Mouse (Mus musculus): ENCODE data around the gene Lpar6. TPM values are rescaled to one million over a fixed set of nuclear protein-coding genes. Genes with fewer than 3 reads are reported as not detected.
A peak's percentile ranks its signal among the peaks of the same experiment; 100 is the strongest.

The Lpar6 gene
- total RNA-seq, 2 experiments from 2014 or later, result 11.4 to 12.9 TPM

DNA sequence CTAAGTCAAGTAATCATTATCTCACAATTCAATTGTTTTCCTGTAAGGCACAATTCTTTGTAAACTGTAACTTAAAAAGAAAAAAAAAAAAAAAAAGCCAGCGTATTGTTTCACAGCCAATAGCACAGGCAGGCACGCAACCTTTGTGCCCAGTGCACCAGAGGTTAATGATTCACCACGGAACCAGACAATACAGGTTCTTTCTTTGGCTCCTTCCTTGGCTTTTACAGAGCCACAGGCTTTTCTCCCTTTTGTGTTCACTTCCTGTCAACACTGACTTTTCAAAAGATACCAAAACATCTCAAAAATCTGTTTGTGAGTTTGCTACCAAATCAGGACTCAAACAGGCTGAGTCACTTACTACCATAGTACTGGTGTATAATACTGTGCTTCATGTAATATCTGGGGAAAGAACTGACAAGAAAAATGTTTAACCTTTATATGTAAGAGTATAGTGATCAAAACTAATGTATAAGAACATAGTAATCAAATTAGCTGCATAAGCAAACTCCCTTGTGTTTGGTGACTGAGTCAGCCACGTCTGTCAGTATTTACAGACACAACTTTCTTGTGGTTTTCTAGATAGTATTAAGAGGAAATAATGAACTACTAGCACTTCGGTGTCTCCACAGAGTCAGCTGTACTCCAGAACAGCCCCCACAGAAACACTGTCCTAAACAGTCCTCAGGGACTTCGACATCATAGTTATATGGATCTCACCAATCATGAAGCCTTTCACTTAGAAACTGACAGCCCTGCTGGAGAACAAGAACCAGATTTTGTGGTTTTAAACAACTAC lies 16.0 kb downstream of the Lpar6 start:
- ATAC-seq (replicated peaks; ENCODE audit: poor library complexity, severe bottlenecking), result peak; percentile 33

DNA sequence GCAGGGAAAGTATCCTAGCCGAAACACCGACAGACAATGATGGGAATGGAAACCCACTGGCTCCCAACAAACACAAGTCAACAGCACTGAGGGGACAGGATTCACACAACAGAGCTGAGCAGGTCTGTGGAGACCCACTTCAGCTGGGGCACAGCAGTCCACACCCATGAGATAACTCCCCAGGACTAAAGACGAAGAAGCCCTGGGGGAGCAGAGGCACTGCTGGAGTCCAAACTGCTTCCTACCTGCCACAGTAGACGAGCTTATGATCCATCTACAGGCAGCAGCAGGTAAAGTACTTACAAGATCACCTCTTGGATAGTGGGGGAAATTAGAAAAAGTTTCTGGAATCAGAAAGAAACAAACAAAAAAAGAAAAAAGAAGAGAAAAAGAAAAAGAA lies 16.7 kb downstream of the Lpar6 start:
- ATAC-seq (replicated peaks; ENCODE audit: poor library complexity, severe bottlenecking), result no peak

DNA sequence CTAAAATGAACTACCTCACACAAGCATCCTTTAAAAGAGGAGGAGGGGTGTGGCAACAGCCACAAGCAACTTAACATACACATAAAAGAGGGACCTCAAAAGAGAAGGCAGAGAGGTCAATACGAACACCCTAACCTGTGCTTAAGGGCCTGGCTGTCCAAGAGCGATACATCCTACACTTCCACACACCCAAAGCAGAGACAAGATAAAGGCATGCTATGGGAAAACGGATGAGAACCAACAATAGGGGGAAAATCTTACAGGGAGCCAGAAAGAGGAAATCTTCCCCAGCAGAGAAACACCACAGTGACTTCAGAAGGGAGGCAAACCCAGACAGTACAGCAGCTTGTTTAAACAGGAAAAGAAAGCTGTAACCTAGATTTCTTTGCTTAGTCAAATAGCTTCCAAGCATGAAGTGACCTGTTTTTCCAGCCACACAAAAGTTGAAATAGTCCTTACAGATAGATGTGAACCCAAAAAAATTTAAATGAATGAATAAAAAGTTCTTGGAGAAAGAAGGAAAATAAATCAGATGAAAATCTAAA lies 17.8 kb downstream of the Lpar6 start:
- no peak for ATAC-seq (replicated peaks; ENCODE audit: poor library complexity, severe bottlenecking)

DNA sequence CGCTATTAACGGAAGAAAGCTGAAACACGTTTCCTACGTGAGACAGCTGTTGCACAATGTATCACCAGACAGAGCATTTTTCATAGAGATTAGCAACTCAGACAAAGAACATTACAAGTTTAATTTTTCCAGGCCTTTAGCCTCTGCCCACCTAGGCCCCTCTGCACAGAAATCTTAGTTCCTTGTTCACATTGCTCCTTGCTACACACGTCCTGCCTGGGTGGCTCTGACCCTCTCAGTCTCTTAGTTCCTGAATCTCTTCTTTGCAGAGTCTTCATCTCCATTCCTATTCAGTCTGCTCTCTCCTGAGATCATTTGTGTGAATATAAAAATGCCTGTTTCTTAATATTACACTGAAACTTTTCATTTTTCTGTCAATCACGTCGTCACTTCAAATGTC lies 19.7 kb downstream of the Lpar6 start:
- peak; percentile 78 for ATAC-seq (replicated peaks; ENCODE audit: poor library complexity, severe bottlenecking)

DNA sequence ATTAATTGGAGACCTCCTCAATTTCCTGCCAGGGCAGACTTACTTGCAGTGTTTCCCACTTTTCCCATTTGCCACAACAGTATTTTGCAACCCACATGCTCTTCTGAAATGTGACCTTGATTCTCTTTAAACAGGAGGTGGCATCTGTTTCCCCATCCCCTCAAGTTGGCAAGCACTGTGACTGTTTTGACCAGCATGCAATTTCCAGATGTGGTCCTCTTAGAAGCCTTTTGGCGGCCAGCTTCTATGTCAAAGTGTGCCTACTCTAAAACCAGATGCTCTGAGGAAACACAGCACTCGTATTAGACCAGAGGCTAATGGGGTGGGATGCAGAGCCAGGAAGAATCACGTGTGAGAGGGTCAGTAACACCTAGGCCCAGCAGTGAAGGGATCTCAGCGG lies 20.5 kb downstream of the Lpar6 start:
- peak; percentile 46 for ATAC-seq (replicated peaks; ENCODE audit: poor library complexity, severe bottlenecking)

DNA sequence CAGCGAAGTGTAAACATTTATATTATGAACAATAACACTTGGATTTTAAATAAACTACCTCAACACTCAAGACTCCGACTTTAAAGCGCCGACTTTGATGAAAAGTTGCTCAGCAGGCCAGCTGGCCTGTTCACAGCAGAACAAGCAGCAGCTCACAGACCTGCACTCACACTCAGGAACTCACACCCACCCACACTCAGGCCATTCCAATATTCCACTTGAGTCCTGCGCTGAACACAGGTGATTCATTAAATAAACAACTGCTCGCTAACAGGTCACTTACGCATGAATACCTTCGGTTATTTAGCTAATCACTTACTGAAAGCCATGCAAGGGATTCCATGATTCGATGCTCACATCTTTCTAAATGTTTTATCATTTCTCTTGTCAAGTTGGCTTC lies 24.5 kb downstream of the Lpar6 start:
- ATAC-seq (replicated peaks; ENCODE audit: poor library complexity, severe bottlenecking), result no peak

DNA sequence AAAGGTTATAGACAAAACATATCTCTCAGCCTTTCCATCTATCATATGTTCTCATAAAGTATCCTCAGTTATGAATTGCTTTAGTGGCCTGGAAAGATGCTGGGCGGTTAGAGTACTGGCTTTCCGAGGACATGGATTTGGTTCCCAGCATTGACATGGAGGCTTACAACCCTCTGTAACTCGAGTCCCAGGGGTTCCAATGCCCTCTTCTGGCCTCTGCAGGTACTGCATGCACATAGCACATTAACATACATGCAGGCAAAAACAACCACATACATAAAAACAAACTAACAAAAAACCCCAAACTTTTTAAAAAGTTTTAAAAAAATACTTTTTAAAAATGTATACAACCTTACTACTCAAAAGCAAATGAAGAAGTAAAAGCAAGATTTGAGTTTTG lies 28.5 kb downstream of the Lpar6 start:
- no peak for ATAC-seq (replicated peaks; ENCODE audit: poor library complexity, severe bottlenecking)

DNA sequence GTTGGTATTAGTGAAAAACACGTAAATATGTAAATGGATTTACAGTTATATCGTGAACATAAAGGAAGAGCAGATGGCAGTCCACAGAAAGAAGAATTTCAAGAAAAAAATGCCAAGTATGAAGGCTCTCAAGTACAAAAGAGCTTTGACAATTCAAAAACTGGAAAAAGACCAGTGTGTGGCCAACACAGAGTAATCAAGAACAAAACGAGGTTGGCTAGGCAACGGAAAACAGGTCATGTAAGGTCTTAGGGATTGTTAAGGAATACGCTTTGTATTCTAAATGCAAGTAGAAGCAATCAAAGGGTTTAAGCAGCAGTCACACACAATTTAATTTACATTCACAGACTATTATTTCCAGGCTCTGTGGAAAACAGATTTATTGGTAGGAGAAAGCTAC lies 34.1 kb downstream of the Lpar6 start:
- no peak for ATAC-seq (replicated peaks; ENCODE audit: poor library complexity, severe bottlenecking)

DNA sequence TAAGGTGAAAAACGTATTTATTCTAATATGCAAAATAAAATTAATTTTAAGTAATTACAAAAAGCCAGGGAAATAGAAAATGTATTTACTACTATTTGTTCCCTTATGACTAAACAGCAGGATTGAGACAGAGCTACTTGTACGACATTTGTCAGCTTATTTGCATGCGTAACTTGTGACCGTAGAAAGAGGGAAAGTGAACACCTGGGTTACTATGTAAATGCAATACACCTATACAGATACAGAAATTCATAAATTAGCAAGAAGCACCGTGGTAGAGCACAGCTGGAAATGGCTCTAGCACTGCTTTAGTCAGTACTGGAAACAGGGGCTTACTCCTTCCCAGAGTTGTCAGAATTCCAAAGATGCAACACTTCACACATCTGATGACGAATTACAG lies 41.4 kb downstream of the Lpar6 start:
- ATAC-seq (replicated peaks; ENCODE audit: poor library complexity, severe bottlenecking), result no peak

DNA sequence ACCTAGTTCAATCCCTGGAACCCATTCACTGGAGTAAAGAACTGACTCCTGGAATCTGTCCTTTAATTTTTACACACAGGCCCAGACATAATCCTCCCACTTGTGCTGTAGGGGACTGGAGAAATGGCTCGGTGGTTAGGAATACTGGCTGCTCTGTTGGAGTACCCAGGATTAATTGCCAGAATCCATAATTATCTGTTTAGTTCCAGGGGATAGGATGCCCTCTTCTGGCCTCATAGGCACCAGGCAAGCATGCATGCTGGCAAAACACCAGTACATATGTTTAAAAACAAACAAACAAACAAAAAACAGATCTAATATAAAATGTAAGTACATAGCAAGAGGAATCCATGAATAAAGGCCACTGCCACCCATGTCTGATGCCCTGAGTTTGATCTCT lies 43.3 kb downstream of the Lpar6 start:
- ATAC-seq (replicated peaks; ENCODE audit: poor library complexity, severe bottlenecking), result no peak

DNA sequence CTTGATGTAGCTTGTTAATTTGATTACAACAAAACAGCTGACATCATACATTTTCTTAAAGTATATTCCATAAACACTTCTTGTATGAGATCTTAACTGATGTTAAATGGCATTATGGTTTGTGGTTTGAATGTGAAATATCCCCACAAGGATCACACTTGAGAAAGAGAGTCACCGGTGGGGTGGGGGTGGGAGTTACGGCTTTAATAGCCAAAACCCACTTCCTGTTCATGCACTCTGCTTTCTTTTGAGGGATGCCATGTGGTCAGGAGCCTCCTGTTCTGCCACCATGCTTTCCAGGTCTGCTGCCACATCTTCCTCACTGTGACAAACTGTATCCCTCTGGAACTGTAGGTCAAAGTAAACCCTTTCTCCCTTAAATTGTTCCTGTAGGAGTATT lies 52.2 kb downstream of the Lpar6 start:
- ATAC-seq (replicated peaks; ENCODE audit: poor library complexity, severe bottlenecking), result peak; percentile 99

DNA sequence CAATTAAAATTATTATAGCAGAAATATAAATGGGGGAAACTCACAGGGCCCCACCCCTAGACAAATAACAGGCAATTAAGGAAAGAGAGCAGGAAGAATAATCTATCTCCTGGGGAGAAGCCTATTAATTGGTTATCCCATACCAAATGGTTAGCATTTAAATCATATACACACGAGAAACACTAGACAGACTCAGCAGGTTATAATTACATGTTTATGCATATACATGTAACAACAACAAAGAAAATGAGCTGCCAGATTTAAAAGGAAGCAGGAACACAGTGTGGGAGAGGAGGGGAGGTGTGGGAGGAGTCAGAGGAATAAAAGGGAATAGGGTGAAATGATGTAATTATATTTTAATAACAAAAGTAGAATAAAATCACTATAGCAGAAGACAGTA lies 54.7 kb downstream of the Lpar6 start:
- ATAC-seq (replicated peaks; ENCODE audit: poor library complexity, severe bottlenecking), result no peak

Other genes starting within 250 kb of the Lpar6 start
- gene Cysltr2, start 188.8 kb upstream of the Lpar6 start, total RNA-seq (2014; fragmentation: Nextera tagmentation), result 1.4 TPM in 1 of 2 replicates, not detected in the other
- gene Cysltr2, start 188.8 kb upstream of the Lpar6 start, total RNA-seq (2017), result 0.39 TPM in 1 of 2 replicates, not detected in the other
- gene Rcbtb2, start 114.9 kb upstream of the Lpar6 start, total RNA-seq (2014; fragmentation: Nextera tagmentation), result 33.5 and 57.3 TPM in 2 replicates
- 28.0 and 35.6 TPM in 2 replicates for gene Rcbtb2, start 114.9 kb upstream of the Lpar6 start, total RNA-seq (2017)
- 25.4 and 34.8 TPM in 2 replicates for gene Rb1, start 87.9 kb downstream of the Lpar6 start, total RNA-seq (2014; fragmentation: Nextera tagmentation)
- 16.2 and 18.7 TPM in 2 replicates for gene Rb1, start 87.9 kb downstream of the Lpar6 start, total RNA-seq (2017)
- gene Itm2b, start 147.4 kb downstream of the Lpar6 start, total RNA-seq (2014; fragmentation: Nextera tagmentation), result 834 and 975 TPM in 2 replicates
- 1,023 and 1,048 TPM in 2 replicates for gene Itm2b, start 147.4 kb downstream of the Lpar6 start, total RNA-seq (2017)